Mouse (Mus musculus): ENCODE measurements at regions not wholly inside any gene's neighbourhood (a gene's known extent, or its start where the extent isn't known, plus 50 kb on each side); places are given as distances from the start of the nearest gene placed in this dataset.

DNA sequence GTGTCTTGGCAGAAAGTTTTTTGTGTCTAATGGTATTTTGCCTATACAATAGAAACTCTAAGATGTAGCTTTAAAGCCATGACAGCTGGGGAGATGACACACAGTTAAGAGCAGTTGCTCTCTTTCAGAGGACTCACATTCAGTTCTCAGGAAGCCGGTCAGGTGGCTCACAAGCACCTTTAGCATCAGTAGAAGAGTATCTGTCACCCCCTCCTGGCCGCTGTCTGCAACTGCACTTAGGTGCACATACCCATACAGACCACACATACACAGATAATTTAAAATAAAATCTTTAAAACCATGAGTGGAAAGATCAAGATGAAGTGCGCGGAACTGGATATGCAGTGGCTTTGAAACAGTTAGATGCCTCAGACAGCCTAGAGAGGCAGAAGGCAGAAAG is 178.3 kb upstream of the Chrm3 start:
- TF ChIP-seq CTCF (IDR thresholded peaks at IDR 0.05; ENCODE audit: low read depth, low read length): peak; percentile 55
- TF ChIP-seq POLR2A (IDR thresholded peaks at IDR 0.05; ENCODE audit: extremely low read depth, insufficient read depth, low read length): no peak
